Mouse (Mus musculus) kidney, adult 2 months (tissue): ENCODE measurements at regions not wholly inside any gene's neighbourhood (a gene's known extent, or its start where the extent isn't known, plus 50 kb on each side); places are given as distances from the start of the nearest gene placed in this dataset.

Source experiments
- CTCF ChIP-seq: fragments of 200-500 bp; conservative IDR thresholded peaks from 2 replicates; pipeline ENCODE4 v1.5.1; 2011; ENCODE audit warnings: low read depth, mild to moderate bottlenecking, control low read depth, low read length, moderate library complexity, mixed read lengths; ENCODE audit not compliant: insufficient read depth, insufficient read length
- POLR2A ChIP-seq: fragments of 200-500 bp; IDR thresholded peaks from one replicate; pipeline ENCODE4 v1.6.1; 2011; ENCODE audit warnings: low read depth, low read length, control low read depth

DNA sequence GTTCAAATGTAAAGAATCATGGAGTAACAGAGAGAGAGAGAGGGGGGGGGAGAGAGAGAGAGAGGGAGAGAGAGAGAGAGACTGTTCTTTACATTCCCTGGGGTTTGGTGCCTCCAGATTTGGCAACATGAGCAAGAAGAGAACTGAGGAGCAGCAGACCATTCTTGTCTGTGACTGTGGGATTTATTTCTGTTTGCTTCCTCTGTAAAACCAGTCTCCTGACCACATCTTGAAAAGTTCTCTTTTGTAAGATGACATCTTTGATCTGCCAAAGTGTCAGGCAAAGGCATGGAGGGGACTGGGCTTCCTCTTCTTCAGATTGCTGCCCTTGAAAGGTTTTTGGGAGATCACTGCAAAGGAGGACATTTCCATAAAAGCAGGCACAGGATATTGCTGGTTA is 376.3 kb downstream of the Kcnj2 start:
- TF ChIP-seq POLR2A = no peak
- no peak for TF ChIP-seq CTCF
